Mouse (Mus musculus): ENCODE measurements at regions not wholly inside any gene's neighbourhood (a gene's known extent, or its start where the extent isn't known, plus 50 kb on each side); places are given as distances from the start of the nearest gene placed in this dataset.

DNA sequence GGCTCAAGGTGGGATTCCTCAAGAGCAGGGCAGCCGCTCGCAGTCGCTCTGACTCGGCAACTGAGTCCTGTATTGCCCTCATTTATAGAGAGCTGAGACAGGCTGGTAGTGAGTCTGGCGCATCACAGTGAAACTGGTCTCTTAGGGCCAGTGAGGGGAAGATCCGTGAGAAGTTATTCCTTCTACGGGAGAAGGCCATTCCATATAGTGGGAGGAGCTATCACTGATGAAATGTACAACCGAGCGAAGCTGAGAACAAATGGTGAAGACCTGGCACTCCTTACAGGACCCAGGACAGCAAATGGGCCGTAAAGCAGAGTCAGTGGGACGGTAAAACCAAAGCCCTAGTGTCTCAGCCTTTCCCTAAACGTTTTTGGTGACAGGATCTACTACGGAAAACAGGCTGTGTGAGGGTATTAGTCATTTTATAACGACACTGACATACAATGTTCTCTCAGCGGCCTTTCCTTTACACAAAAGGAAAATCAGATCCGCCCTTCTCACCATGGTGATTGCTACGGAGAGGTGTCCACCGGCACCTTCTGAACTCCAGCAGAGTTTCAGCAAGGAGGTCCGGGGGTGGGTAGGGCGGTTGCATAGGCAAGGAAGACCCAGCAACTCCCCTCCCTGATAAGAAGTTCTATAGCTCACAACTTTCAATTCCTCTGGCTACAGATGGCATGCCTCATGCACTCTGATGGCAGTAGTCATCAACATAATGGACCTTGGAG is 263.6 kb upstream of the Gm5148 start:
- Histone ChIP-seq H3K79me2 (ENCODE audit: control insufficient read depth, insufficient read depth, low read length) (no peaks in the 10 kb centered on the region), H3K9ac (ENCODE audit: low read depth, low read length) (no peak overlapping the region), H3K36me3 (ENCODE audit: control insufficient read depth, insufficient read depth, low read length) (no peaks in the 10 kb centered on the region), H3K27me3 (ENCODE audit: control insufficient read depth, insufficient read depth, low read length) (no peaks in the 10 kb centered on the region), H3K4me1 (ENCODE audit: control insufficient read depth, insufficient read depth, low read length) (no peaks in the 10 kb centered on the region), H3K27ac (replicated peaks; ENCODE audit: insufficient read depth, low read depth, low read length) (no peak overlapping the region), H3K4me3 (ENCODE audit: insufficient read depth, low read depth, low read length) (no peak overlapping the region)
- TF ChIP-seq POLR2A (IDR thresholded peaks at IDR 0.05; ENCODE audit: extremely low read depth, insufficient read depth, low read length) (no peak), CTCF (IDR thresholded peaks at IDR 0.05; ENCODE audit: low read depth, low read length) (no peak)
- no peak for DNase-seq (ENCODE audit: extremely low read depth, low read depth, low spot score)
- WGBS = 88% methylated on average over 20 of the region's 20 CpGs

GRCm38 (mm10) chr3:37987007-37987774 is 262.9 kb upstream of the Gm5148 start:
- 84% methylated on average over 14 of the region's 14 CpGs for WGBS
- Histone ChIP-seq H3K4me3 (ENCODE audit: insufficient read depth, low read depth, low read length) (no peak overlapping the region), H3K36me3 (ENCODE audit: control insufficient read depth, insufficient read depth, low read length) (no peaks in the 10 kb centered on the region), H3K79me2 (ENCODE audit: control insufficient read depth, insufficient read depth, low read length) (no peaks in the 10 kb centered on the region), H3K27ac (replicated peaks; ENCODE audit: insufficient read depth, low read depth, low read length) (no peak overlapping the region), H3K9ac (ENCODE audit: low read depth, low read length) (no peak overlapping the region), H3K4me1 (ENCODE audit: control insufficient read depth, insufficient read depth, low read length) (no peaks in the 10 kb centered on the region), H3K27me3 (ENCODE audit: control insufficient read depth, insufficient read depth, low read length) (no peaks in the 10 kb centered on the region)
- TF ChIP-seq CTCF (IDR thresholded peaks at IDR 0.05; ENCODE audit: low read depth, low read length) (no peak), POLR2A (IDR thresholded peaks at IDR 0.05; ENCODE audit: extremely low read depth, insufficient read depth, low read length) (no peak)
- DNase-seq (ENCODE audit: extremely low read depth, low read depth, low spot score) = no peak

- no peaks in the 10 kb centered on the region for H3K79me2 ChIP-seq (ENCODE audit: control insufficient read depth, insufficient read depth, low read length)
- 95% methylated on average over 9 of the region's 9 CpGs for WGBS
Observed at GRCm38 (mm10) chr3:37984706-37985105, 260.4 kb upstream of the Gm5148 start.

DNA sequence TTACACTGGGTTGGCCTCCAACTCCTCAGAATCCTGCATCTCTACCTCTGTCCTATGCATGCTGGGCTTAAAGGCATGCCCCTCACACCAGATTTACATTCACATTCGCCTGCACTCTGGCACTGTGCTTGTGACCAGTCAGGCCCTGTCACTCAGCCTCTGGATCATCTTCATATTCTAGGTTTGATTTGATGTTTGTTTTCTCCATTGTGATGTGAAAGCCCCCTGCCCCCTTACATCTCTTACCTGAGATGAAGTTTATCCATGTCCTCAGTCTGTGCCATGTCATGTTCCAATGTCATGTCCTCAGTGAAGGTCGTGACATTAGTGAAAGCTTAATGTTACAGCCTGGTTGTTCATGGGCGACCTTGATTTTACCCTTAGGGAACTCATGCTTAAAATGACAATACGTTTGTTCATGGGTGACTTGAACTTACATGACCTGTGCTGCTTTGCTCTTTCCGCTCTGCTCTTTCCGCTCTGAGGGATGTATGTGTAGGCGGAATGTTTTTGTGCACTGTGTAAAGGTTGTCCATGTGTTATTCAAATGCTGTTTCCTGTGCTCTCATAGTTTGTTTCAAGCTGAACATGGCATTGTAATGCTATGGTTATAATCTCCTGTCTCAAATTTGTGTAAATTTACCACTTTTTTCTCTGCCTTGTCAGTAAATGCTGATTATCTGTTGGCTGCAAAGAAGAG is 257.3 kb upstream of the Gm5148 start:
- WGBS = 82% methylated on average over 7 of the region's 7 CpGs
- Histone ChIP-seq H3K4me1 (ENCODE audit: control insufficient read depth, insufficient read depth, low read length) (no peaks in the 10 kb centered on the region), H3K79me2 (ENCODE audit: control insufficient read depth, insufficient read depth, low read length) (no peaks in the 10 kb centered on the region), H3K36me3 (ENCODE audit: control insufficient read depth, insufficient read depth, low read length) (no peaks in the 10 kb centered on the region), H3K27me3 (ENCODE audit: control insufficient read depth, insufficient read depth, low read length) (no peaks in the 10 kb centered on the region), H3K4me3 (ENCODE audit: insufficient read depth, low read depth, low read length) (no peak overlapping the region), H3K27ac (replicated peaks; ENCODE audit: insufficient read depth, low read depth, low read length) (no peak overlapping the region), H3K9ac (ENCODE audit: low read depth, low read length) (no peak overlapping the region)
- no peak for DNase-seq (ENCODE audit: extremely low read depth, low read depth, low spot score)
- TF ChIP-seq CTCF (IDR thresholded peaks at IDR 0.05; ENCODE audit: low read depth, low read length) (no peak), POLR2A (IDR thresholded peaks at IDR 0.05; ENCODE audit: extremely low read depth, insufficient read depth, low read length) (no peak)

More at GRCm38 (mm10) chr3:37984706-37985105, 260.4 kb upstream of the Gm5148 start:
- TF ChIP-seq CTCF (IDR thresholded peaks at IDR 0.05; ENCODE audit: low read depth, low read length) (no peak), POLR2A (IDR thresholded peaks at IDR 0.05; ENCODE audit: extremely low read depth, insufficient read depth, low read length) (no peak)
- Histone ChIP-seq H3K27me3 (ENCODE audit: control insufficient read depth, insufficient read depth, low read length) (no peaks in the 10 kb centered on the region), H3K4me3 (ENCODE audit: insufficient read depth, low read depth, low read length) (no peak overlapping the region), H3K36me3 (ENCODE audit: control insufficient read depth, insufficient read depth, low read length) (no peaks in the 10 kb centered on the region), H3K4me1 (ENCODE audit: control insufficient read depth, insufficient read depth, low read length) (no peaks in the 10 kb centered on the region), H3K9ac (ENCODE audit: low read depth, low read length) (no peak overlapping the region), H3K27ac (replicated peaks; ENCODE audit: insufficient read depth, low read depth, low read length) (no peak overlapping the region)
- no peak for DNase-seq (ENCODE audit: extremely low read depth, low read depth, low spot score)

DNA sequence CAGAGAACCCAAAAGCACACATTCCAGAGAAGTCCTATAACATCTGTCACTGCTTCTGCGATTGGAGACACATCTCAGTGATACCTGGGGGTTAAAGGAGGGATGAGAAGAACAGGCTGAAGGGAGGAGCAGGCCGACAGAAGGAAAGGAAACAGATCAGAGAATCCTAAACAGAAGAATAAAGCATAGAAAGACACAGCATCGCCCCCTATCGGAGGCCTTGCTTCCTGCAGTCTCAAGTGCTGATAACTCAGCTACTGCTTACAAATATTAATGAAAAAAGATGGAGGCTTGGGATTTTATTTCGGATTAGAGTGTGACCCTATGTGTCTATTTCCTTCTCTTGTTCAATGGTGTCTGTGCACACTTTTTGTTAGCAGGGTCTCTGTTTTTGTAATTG is 255.6 kb upstream of the Gm5148 start:
- no peak overlapping the region for H3K27ac ChIP-seq (replicated peaks; ENCODE audit: insufficient read depth, low read depth, low read length)
- DNase-seq (ENCODE audit: extremely low read depth, low read depth, low spot score) = no peak
- H3K79me2 ChIP-seq (ENCODE audit: control insufficient read depth, insufficient read depth, low read length) = no peaks in the 10 kb centered on the region
- H3K27me3 ChIP-seq (ENCODE audit: control insufficient read depth, insufficient read depth, low read length) = no peaks in the 10 kb centered on the region
- no peak overlapping the region for H3K9ac ChIP-seq (ENCODE audit: low read depth, low read length)
- H3K36me3 ChIP-seq (ENCODE audit: control insufficient read depth, insufficient read depth, low read length) = no peaks in the 10 kb centered on the region
- no peak for TF ChIP-seq POLR2A (IDR thresholded peaks at IDR 0.05; ENCODE audit: extremely low read depth, insufficient read depth, low read length)
- TF ChIP-seq CTCF (IDR thresholded peaks at IDR 0.05; ENCODE audit: low read depth, low read length) = peak; percentile 44
- 0 out of 2 replicates have a peak, but pooled peaks cover 3% of the 10 kb centered on the region for H3K4me1 ChIP-seq (ENCODE audit: control insufficient read depth, insufficient read depth, low read length)
- 63% methylated on average over 5 of the region's 5 CpGs for WGBS
- no peak overlapping the region for H3K4me3 ChIP-seq (ENCODE audit: insufficient read depth, low read depth, low read length)
